ENCODE assay signal across 9 mouse cellular contexts in the genomic region with DNA sequence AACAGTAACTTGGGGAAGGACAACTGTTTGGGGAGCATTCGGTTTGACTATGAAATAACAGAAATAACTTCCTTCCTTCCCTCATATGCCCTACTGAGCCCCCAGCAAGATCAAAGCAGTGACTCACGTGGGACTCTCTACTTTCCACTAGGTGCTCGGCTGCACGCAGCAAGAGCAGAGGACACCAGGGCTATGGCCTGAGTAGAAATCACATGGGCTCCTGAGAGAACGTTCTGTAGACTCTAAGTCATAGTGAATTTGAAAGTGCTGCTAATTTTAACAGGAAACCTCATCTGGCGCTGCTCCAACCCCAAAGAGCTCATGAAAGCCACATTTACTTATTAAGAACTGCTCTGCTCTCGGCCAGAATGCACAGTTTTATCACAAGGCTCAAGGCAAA. TPM values are rescaled to one million over a fixed set of nuclear protein-coding genes. Genes with fewer than 3 reads are reported as not detected.
DNase-seq lines count a peak whose midpoint lies in the region; ATAC-seq lines count a peak whose summit lies in the region.
"Had no signal": no experiment of that assay in that cellular context is flagged by ENCODE, and none has a peak within 500 bp of the region (broad histone marks: within the 10 kb centered on the region; RNA-seq: fewer than 3 reads in every experiment).

No protein-coding gene starts in this region.

- no peaks in the 10 kb centered on the region for H3K27me3 ChIP-seq in heart, embryonic 15.5 days
- H3K27me3 ChIP-seq in midbrain, embryonic 11.5 days (ENCODE audit: control insufficient read depth, insufficient read depth, low read length), result no peaks in the 10 kb centered on the region
- H3K27me3 ChIP-seq: embryonic facial prominence, embryonic 15.5 days had no signal

- H3K9me3 ChIP-seq in heart, embryonic 15.5 days (replicated peaks), result no peaks in the 10 kb centered on the region
- no peaks in the 10 kb centered on the region for H3K9me3 ChIP-seq in midbrain, embryonic 11.5 days (ENCODE audit: control insufficient read depth, low read length)
- H3K9me3 ChIP-seq: embryonic facial prominence, embryonic 15.5 days had no signal

- 13% methylated on average over 7 of the region's 7 CpGs for WGBS in heart, embryonic 15.5 days
- WGBS in midbrain, embryonic 11.5 days, result 86% methylated on average over 7 of the region's 7 CpGs

- peaks cover 79% of the 10 kb centered on the region for H3K4me1 ChIP-seq in heart, embryonic 15.5 days (replicated peaks)
- H3K4me1 ChIP-seq in midbrain, embryonic 11.5 days (ENCODE audit: control insufficient read depth, insufficient read depth, low read length), result no peaks in the 10 kb centered on the region

- peak overlapping the region; percentile 39 for H3K4me2 ChIP-seq in heart, embryonic 15.5 days
- no peak overlapping the region for H3K4me2 ChIP-seq in midbrain, embryonic 11.5 days
- H3K4me2 ChIP-seq: embryonic facial prominence, embryonic 15.5 days had no signal

- H3K9ac ChIP-seq in heart, embryonic 15.5 days, result no peak overlapping the region
- H3K9ac ChIP-seq in midbrain, embryonic 11.5 days (ENCODE audit: low read length), result no peak overlapping the region
- H3K9ac ChIP-seq: embryonic facial prominence, embryonic 15.5 days had no signal

- ATAC-seq in heart, embryonic 15.5 days (replicated peaks; ENCODE audit: insufficient number of reproducible peaks, insufficient read depth, low FRiP score, low read depth), result peak; percentile 72
- no peak for ATAC-seq in midbrain, embryonic 11.5 days (ENCODE audit: low FRiP score)

- H3K36me3 ChIP-seq in heart, embryonic 15.5 days, result no peaks in the 10 kb centered on the region
- no peaks in the 10 kb centered on the region for H3K36me3 ChIP-seq in midbrain, embryonic 11.5 days (ENCODE audit: control insufficient read depth, insufficient read depth, low read length)
- H3K36me3 ChIP-seq: embryonic facial prominence, embryonic 15.5 days had no signal

- peak overlapping the region; percentile 93 for H3K27ac ChIP-seq in heart, embryonic 15.5 days
- H3K27ac ChIP-seq in midbrain, embryonic 11.5 days (ENCODE audit: low read depth, low read length), result no peak overlapping the region
- H3K27ac ChIP-seq: embryonic facial prominence, embryonic 15.5 days had no signal

- no peak overlapping the region for H3K4me3 ChIP-seq in heart, embryonic 15.5 days
- no peak overlapping the region for H3K4me3 ChIP-seq in midbrain, embryonic 11.5 days (ENCODE audit: low read depth, low read length)
- H3K4me3 ChIP-seq: embryonic facial prominence, embryonic 15.5 days had no signal

- intact Hi-C loops in gastrocnemius, postnatal 36 days (cut with DNase I), result no loop called here

- peak; percentile 22 for DNase-seq in gastrocnemius, postnatal 10 days
- no peak for DNase-seq in gastrocnemius, postnatal 36 days
- peak; percentile 38 to 43 for DNase-seq in CD8-positive naive resting alpha-beta T cell, adult 2 months (ENCODE audit: low read depth in 2 of 2, low spot score in 2 of 2)
- peak; percentile 20 for DNase-seq in lung, postnatal 14 days
- peak; percentile 54 for DNase-seq in thymus, postnatal 25 days
- DNase-seq in midbrain, embryonic 11.5 days (ENCODE audit: low spot score, missing footprints), result no peak
- no peak for DNase-seq in ovary, postnatal 10 days (ENCODE audit: low spot score)

RNA-seq across cellular contexts. Expression of gene Pfkp, which starts 15.1 kb away (rescaled TPM):
- total RNA-seq in gastrocnemius, postnatal 10 days (2021), result 1 to 10 TPM; 8.1 to 9.9 TPM
- 1 to 10 TPM; 3.5 to 5.4 TPM for total RNA-seq in gastrocnemius, postnatal 36 days (2021)
- polyA plus RNA-seq in heart, embryonic 15.5 days (2015; fragmentation: Nextera tagmentation; extraction: Ambion mirVana), result 172 and 191 TPM in 2 replicates
- polyA plus RNA-seq in midbrain, embryonic 11.5 days (2014; fragmentation: Nextera tagmentation; extraction: Ambion mirVana), result 33.5 and 34.7 TPM in 2 replicates

Comparison
In these comparisons a context has a peak if more than half of its experiments do, and no peak if none do; other contexts are left out.
1. DNase-seq: peak in gastrocnemius, postnatal 10 days (single experiment), CD8-positive naive resting alpha-beta T cell, adult 2 months (2 of 2), lung, postnatal 14 days (single experiment) and thymus, postnatal 25 days (single experiment); none in gastrocnemius, postnatal 36 days (0 of 2), midbrain, embryonic 11.5 days (single experiment) and ovary, postnatal 10 days (single experiment).